Mouse (Mus musculus): Measurements from ENCODE around the gene Sdhc. TPM values are rescaled to one million over a fixed set of nuclear protein-coding genes. Genes with fewer than 3 reads are reported as not detected.

Sdhc gene
- total and polyA plus RNA-seq, 3 experiments: 87.5 to 205 (median 153) TPM

DNA sequence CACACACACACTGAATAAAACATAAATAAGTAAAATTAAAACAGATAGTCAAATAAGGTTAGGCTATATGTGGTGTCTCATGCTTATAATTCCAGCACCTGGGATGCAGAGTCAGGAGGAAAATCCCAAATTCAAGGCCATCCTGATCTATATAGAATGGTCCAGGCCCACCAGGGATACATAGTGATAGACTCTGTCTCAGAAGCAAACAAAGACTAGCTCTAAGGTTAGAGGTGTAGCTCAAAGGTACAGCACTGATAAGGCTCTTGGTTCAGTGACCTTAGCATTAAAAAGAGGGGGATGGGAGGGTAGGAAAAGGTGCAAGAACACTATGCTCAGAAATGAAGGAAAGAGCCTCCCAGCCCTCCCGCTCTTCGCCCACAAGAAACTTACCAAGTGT lies 14.8 kb downstream of the Sdhc start:
- dilution Hi-C loops (cut with MboI; ENCODE audit: extremely low pct_ligation_motif_present, extremely low pct_unique_long_range_greater_than_20kb, low sequenced_read_pairs): no loop called here
- DNase-seq (ENCODE audit: extremely low read depth): no peak
- H3K4me1 ChIP-seq (ENCODE audit: control insufficient read depth in 1 of 2, insufficient read depth in 2 of 2): no peaks in the 10 kb centered on the region
- H3K36me3 ChIP-seq (replicated peaks in 1 of 2; ENCODE audit: control insufficient read depth in 1 of 2, insufficient read depth in 1 of 2, low read length in 1 of 2): peaks cover 36 to 82% of the 10 kb centered on the region in 2 experiments
- in situ Hi-C loops (cut with MboI; ENCODE audit: low pct_ligation_motif_present, low pct_unique_long_range_greater_than_20kb, low sequenced_read_pairs): no loop called here
- no peak overlapping the region for H3K4me2 ChIP-seq (ENCODE audit: insufficient read depth, low read depth, poor library complexity, severe bottlenecking)
- no peak overlapping the region for H3K9ac ChIP-seq (ENCODE audit: insufficient read depth, low read depth)
- no peak overlapping the region for H3K4me3 ChIP-seq (replicated peaks in 1 of 3; ENCODE audit: low read depth in 2 of 3, low read length in 2 of 3, poor library complexity in 1 of 3)
- no peak for TF ChIP-seq USF1 (IDR thresholded peaks at IDR 0.05; ENCODE audit: low read depth, low read length)
- no peak for TF ChIP-seq RCOR1 (conservative IDR thresholded peaks at IDR 0.05; ENCODE audit: low read depth, low read length)
- no peak for TF ChIP-seq RAD21 (IDR thresholded peaks at IDR 0.05; ENCODE audit: low read depth, low read length)
- TF ChIP-seq CTCF (conservative IDR thresholded peaks at IDR 0.05 in 1 of 2, IDR thresholded peaks at IDR 0.05 in 1 of 2; ENCODE audit: low read depth in 2 of 2, low read length in 2 of 2): no peak
- no peak for TF ChIP-seq MYC (IDR thresholded peaks at IDR 0.05; ENCODE audit: low read depth, low read length)
- TF ChIP-seq CHD1 (IDR thresholded peaks at IDR 0.05; ENCODE audit: low read depth, low read length): no peak
- no peak for TF ChIP-seq POLR2AphosphoS2 (IDR thresholded peaks at IDR 0.05; ENCODE audit: low read depth, low read length)
- TF ChIP-seq NELFE (IDR thresholded peaks at IDR 0.05; ENCODE audit: low read depth, low read length): no peak
- no peak for TF ChIP-seq ETS1 (conservative IDR thresholded peaks at IDR 0.05; ENCODE audit: low read depth, low read length)
- TF ChIP-seq KAT2A (IDR thresholded peaks at IDR 0.05; ENCODE audit: insufficient replicate concordance, low read length): no peak
- no peak for TF ChIP-seq BHLHE40 (IDR thresholded peaks at IDR 0.05; ENCODE audit: low read depth, low read length)
- TF ChIP-seq IRF4 (IDR thresholded peaks at IDR 0.05; ENCODE audit: low read depth, low read length): no peak
- TF ChIP-seq JUN (IDR thresholded peaks at IDR 0.05; ENCODE audit: insufficient read depth, low read depth, low read length): no peak
- no peak for TF ChIP-seq TBP (conservative IDR thresholded peaks at IDR 0.05; ENCODE audit: low read depth, low read length)
- TF ChIP-seq MAX (IDR thresholded peaks at IDR 0.05; ENCODE audit: low read length): no peak
- TF ChIP-seq MEF2A (IDR thresholded peaks at IDR 0.05; ENCODE audit: borderline replicate concordance, low read depth, low read length): no peak
- no peaks in the 10 kb centered on the region for H3K79me2 ChIP-seq (replicated peaks; ENCODE audit: control insufficient read depth, extremely low read depth, insufficient read depth, poor library complexity, severe bottlenecking)
- no peaks in the 10 kb centered on the region for H3K9me3 ChIP-seq (replicated peaks; ENCODE audit: low read length)
- H3K27me3 ChIP-seq (replicated peaks): no peaks in the 10 kb centered on the region
- no peak overlapping the region for H3K27ac ChIP-seq (ENCODE audit: insufficient read depth, low read depth)

DNA sequence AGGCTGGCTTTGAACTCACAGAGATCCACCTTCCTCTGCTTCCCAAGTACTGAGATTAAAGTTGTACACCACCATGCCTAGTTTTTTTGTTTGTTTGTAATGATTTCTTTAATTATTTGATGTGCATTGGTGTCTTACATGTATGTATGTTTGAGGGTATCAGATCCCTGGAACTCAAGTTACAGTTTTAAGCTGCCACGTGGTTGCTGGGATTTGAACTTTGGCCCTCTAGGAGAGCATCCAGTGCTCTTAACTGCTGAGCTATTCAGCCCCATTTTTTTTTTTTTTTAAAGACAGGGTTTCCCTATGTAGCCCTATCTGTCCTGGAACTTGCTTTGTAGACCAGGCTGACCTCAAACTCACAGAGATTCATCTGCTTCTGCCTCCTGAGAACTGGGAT lies 19.4 kb downstream of the Sdhc start:
- no peak for TF ChIP-seq MAX (IDR thresholded peaks at IDR 0.05; ENCODE audit: low read length)
- no peak for TF ChIP-seq E2F4 (IDR thresholded peaks at IDR 0.05; ENCODE audit: insufficient replicate concordance, low read depth, low read length)
- TF ChIP-seq MAFK (IDR thresholded peaks at IDR 0.05; ENCODE audit: insufficient replicate concordance, low read length): no peak
- no peak for TF ChIP-seq NELFE (IDR thresholded peaks at IDR 0.05; ENCODE audit: low read depth, low read length)
- no peak for TF ChIP-seq POLR2AphosphoS2 (IDR thresholded peaks at IDR 0.05; ENCODE audit: low read depth, low read length)
- dilution Hi-C loops (cut with MboI; ENCODE audit: extremely low pct_ligation_motif_present, extremely low pct_unique_long_range_greater_than_20kb, low sequenced_read_pairs): no loop called here

More for the DNA sequence above, 19.4 kb downstream of the Sdhc start:
- H3K27me3 ChIP-seq (replicated peaks): no peaks in the 10 kb centered on the region
- no peak overlapping the region for H3K27ac ChIP-seq (ENCODE audit: insufficient read depth, low read depth)
- H3K4me3 ChIP-seq (replicated peaks in 1 of 3; ENCODE audit: low read depth in 2 of 3, low read length in 2 of 3, poor library complexity in 1 of 3): no peak overlapping the region
- no peak for DNase-seq (ENCODE audit: extremely low read depth)
- no peaks in the 10 kb centered on the region for H3K9me3 ChIP-seq (replicated peaks; ENCODE audit: low read length)
- H3K9ac ChIP-seq (ENCODE audit: insufficient read depth, low read depth): no peak overlapping the region
- no peaks in the 10 kb centered on the region for H3K4me1 ChIP-seq (ENCODE audit: control insufficient read depth in 1 of 2, insufficient read depth in 2 of 2)
- H3K79me2 ChIP-seq (replicated peaks; ENCODE audit: control insufficient read depth, extremely low read depth, insufficient read depth, poor library complexity, severe bottlenecking): no peaks in the 10 kb centered on the region
- no peak overlapping the region for H3K4me2 ChIP-seq (ENCODE audit: insufficient read depth, low read depth, poor library complexity, severe bottlenecking)
- peaks cover 36 to 87% of the 10 kb centered on the region in 2 experiments for H3K36me3 ChIP-seq (replicated peaks in 1 of 2; ENCODE audit: control insufficient read depth in 1 of 2, insufficient read depth in 1 of 2, low read length in 1 of 2)
- in situ Hi-C loops (cut with MboI; ENCODE audit: low pct_ligation_motif_present, low pct_unique_long_range_greater_than_20kb, low sequenced_read_pairs): no loop called here

All from CH12.LX (cell line).